Mouse (Mus musculus) bone marrow, adult 2 months (tissue): ENCODE measurements around the gene Wdr5b.

Experiments
- CTCF ChIP-seq: fragments of 200-500 bp; IDR thresholded peaks from 2 replicates; pipeline ENCODE4 v1.5.1; 2011; ENCODE audit warnings: low read length, control low read depth; ENCODE audit not compliant: control insufficient read depth, insufficient read depth
- POLR2A ChIP-seq: fragments of 200-500 bp; IDR thresholded peaks from 2 replicates; pipeline ENCODE4 v1.6.1; 2011; ENCODE audit warnings: low read depth, mild to moderate bottlenecking, control low read depth, low read length, borderline replicate concordance; ENCODE audit not compliant: control insufficient read depth

DNA sequence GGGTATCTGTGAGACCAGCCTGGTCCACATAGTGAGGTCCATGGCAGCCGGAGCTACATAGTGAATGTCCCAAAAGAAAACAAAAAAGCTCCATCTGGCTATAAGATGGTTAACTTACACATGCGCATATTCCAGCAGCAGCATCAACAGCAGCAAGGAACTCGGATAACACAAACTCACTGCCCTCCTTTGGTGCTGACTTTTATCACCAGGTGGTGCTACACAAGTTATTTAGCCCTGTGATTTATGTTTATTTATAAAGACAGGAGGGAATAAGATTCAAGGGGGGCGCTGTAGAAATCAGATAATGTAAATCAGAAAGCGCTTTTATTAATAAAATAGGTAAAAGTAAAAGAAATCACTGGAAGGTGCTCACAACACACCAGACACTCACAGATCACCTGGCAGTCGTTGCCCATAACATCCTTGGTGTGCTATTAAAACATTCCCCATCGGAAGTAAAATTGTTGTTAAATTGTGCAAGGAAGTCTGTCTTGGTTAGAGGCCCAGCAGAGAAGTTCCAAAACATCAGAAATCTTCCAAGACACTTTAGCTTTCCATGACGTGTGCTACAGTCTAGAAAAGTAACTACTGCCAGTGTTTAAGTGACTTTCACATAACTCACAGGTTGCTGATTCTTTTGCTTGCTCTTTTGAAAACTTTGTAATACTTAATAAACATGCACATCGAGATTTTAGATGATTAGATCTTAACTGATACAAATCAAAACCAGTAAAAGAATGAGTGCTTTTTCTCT, 29.0 kb downstream of the Wdr5b start:
- TF ChIP-seq CTCF, result no peak
- TF ChIP-seq POLR2A, result no peak
